Mouse (Mus musculus) liver, postnatal 0 days (tissue): ENCODE results near the gene Twf1.

Source experiments
- CTCF ChIP-seq: sonication (generic); IDR thresholded peaks from 2 replicates; pipeline ENCODE4 v1.5.1; 2016; ENCODE audit warnings: antibody characterized with exemption, low read depth
- EP300 ChIP-seq: IDR thresholded peaks from 2 replicates; pipeline ENCODE4 v1.6.1; 2016; ENCODE audit warnings: antibody characterized with exemption, low read depth, mild to moderate bottlenecking

DNA sequence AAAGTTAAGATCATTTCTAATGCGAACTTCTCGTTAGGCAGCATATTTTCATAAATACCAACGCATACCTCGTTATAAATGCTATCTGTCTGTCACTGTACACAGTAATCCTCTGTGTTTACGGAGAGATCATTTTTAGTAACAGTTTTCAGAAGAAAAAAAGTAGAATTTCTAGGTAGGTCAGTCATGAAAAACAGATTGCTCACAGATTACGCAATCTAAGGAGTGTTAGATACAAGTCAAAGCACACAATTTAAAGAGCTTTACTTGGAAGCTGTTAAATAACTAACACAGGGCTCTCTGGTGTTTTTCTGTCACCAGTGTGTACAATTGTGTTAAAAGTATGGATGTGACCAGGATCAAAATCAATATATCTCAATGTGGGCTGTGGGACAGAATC, 56.7 kb downstream of the Twf1 start:
- TF ChIP-seq CTCF, result no peak
- no peak for TF ChIP-seq EP300
